Mouse (Mus musculus) thymus, adult 2 months (tissue): ENCODE measurements around the gene Pcnx2.

Experiments used
- CTCF ChIP-seq: fragments of 200-500 bp; IDR thresholded peaks from 2 replicates; pipeline ENCODE4 v1.5.1; 2012; ENCODE audit warnings: mild to moderate bottlenecking, control low read depth, low read length, moderate library complexity, borderline replicate concordance; ENCODE audit not compliant: control insufficient read depth, poor library complexity, insufficient read depth; ENCODE audit errors: extremely low read depth
- POLR2A ChIP-seq: fragments of 200-500 bp; IDR thresholded peaks from 2 replicates; pipeline ENCODE4 v1.6.1; 2012; ENCODE audit warnings: mild to moderate bottlenecking, low read length, control low read depth, moderate library complexity; ENCODE audit not compliant: control insufficient read depth, poor library complexity, insufficient read depth; ENCODE audit errors: extremely low read depth

DNA sequence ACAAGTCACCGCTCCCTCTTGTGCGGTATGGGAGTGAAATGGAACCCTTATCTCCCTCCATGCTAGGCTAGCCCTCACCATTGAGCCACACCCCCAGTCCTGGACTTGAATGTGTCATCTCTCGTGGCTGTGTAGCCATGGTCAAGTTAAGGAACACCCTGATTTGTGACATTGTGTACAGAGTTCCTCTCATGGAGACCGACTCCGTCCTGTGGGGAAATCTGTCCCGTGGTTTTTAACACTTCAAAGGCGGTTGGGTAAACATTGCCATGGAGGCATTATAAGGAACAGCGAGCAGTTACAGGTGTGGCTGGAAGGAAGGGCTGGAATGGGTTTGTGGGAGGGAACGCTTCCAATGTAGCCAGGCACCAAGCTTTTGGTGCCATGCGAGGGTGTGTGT, 18.9 kb upstream of the Pcnx2 start:
- TF ChIP-seq POLR2A = no peak
- no peak for TF ChIP-seq CTCF
